Mouse (Mus musculus) ES-E14 (cell line): ENCODE measurements around the gene Uba7.

Source experiments
- CHD2 ChIP-seq: IDR thresholded peaks from 2 replicates; pipeline ENCODE4 v1.6.1; 2014; ENCODE audit warnings: mild to moderate bottlenecking, low read depth, low read length, inconsistent platforms
- HCFC1 ChIP-seq: IDR thresholded peaks from 2 replicates; pipeline ENCODE4 v1.6.1; 2012; ENCODE audit warnings: low read length, inconsistent platforms, borderline replicate concordance; ENCODE audit not compliant: insufficient read depth
- MAFK ChIP-seq: IDR thresholded peaks from 2 replicates; pipeline ENCODE4 v1.6.1; 2014; ENCODE audit warnings: mild to moderate bottlenecking, low read depth, low read length, inconsistent platforms; ENCODE audit not compliant: insufficient read depth
- ZNF384 ChIP-seq: IDR thresholded peaks from 2 replicates; pipeline ENCODE4 v1.6.1; 2012; ENCODE audit warnings: low read depth, low read length, inconsistent platforms

DNA sequence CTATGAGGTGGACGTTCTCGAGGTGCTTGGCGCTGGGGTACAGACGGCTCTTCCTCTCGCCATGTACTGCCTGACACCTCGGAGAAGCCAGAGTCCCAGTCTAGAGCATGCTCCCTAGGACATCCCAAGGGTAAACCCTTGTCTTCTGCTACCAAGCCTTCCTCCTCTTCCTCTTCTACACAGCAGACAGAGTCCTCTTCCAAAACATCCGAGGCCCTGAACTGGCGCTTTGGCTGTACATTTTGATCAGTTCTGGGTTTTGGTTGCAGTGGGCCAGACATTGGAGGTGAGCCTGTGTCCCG lies 9.4 kb downstream of the Uba7 start:
- TF ChIP-seq CHD2 (no peak), MAFK (no peak), ZNF384 (no peak), HCFC1 (no peak)
